Mouse (Mus musculus): ENCODE data around the gene Tnfrsf9.

DNA sequence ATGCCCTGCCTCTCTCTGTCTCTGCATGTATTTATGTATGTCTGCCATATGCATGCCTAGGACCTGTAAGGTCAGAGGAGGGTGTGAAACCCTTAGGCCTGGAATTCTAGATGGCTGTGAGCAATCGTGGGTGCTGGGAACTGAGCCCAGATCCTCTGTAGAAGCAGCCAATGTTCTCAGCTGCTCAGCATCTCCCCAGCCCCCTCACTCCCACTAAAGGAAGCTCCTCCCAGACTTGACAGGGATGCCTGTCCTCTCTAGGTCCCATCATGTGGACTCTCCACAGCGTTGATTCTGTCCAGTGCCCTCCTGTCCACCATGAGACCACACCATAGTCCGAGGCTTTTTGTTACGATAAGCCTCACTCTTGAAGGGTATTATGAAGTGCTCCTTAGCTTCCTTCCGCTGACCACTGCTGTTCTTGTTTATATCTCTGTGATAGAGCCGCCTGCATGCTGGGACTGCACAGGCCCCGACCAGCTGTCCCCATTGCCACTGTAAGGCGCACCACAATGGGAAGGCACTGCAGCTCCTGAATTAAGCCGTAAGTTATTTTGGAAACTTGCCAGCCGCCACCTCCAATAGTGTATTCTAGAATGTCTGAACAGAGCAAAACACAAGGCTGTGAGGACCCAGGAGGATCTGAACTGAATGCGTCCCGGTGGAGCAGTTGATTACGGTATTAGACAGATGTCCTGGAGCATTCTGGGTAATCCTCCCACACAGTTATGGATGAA, 42.2 kb downstream of the Tnfrsf9 start:
- TF ChIP-seq GATA1 (IDR thresholded peaks at IDR 0.05; ENCODE audit: borderline replicate concordance, low read length) = no peak
- TF ChIP-seq FLI1 (IDR thresholded peaks at IDR 0.05; ENCODE audit: low read length) = no peak
